Comparison of ENCODE assay signal across 8 mouse cellular contexts in the genomic region with DNA sequence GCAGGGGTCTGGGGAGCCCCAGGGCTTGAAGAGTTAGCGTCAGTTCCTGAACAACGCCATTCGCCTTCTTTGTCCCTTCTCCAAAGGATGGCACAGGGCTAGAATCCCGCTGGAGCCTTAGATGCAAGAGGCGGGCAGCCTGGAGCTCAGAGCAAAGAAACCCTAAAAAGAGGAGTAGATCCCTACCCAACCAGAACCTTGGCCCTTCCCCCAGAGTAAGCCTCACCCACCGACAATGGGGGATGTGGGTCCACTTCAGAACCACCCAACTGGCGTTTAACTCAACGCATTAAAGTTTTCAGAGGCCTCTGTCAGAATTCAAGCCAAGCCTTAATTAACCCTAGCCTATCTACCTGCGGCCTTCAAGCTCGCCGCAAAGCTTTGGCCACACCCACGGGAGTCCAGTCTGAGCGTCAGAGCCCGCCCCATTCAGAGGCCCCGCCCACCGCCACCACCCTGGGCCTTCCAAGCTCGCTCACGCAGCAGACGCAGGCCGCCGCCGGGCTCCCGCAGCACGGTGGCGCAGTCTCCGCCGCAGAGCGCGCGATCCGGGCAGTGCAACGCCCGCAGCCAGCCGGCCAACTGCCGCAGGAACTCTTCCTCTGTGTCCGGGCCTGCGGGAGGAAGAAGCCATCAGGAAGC. TPM values are rescaled to one million over a fixed set of nuclear protein-coding genes. Genes with fewer than 3 reads are reported as not detected.
DNase-seq lines count a peak whose midpoint lies in the region; ATAC-seq and TF ChIP-seq lines count a peak whose summit lies in the region.

No protein-coding gene starts in this region.

- 6% methylated on average over 37 of the region's 37 CpGs for WGBS in embryonic facial prominence, embryonic 15.5 days
- WGBS in kidney, embryonic 14.5 days: 9% methylated on average over 34 of the region's 37 CpGs
- 16% methylated on average over 18 of the region's 37 CpGs for WGBS in limb, embryonic 14.5 days
- WGBS in midbrain, embryonic 16.5 days: 8% methylated on average over 35 of the region's 37 CpGs

- H3K9ac ChIP-seq in embryonic facial prominence, embryonic 15.5 days: peak overlapping the region; percentile 69
- peak overlapping the region; percentile 77 for H3K9ac ChIP-seq in kidney, embryonic 14.5 days (ENCODE audit: low read depth, low read length)
- peak overlapping the region; percentile 66 for H3K9ac ChIP-seq in limb, embryonic 14.5 days (ENCODE audit: low read depth, low read length, severe bottlenecking)
- peak overlapping the region; percentile 78 for H3K9ac ChIP-seq in midbrain, embryonic 16.5 days (ENCODE audit: low read depth, low read length)

- peaks cover 15% of the 10 kb centered on the region for H3K27me3 ChIP-seq in embryonic facial prominence, embryonic 15.5 days
- 0 out of 2 replicates have a peak, but pooled peaks cover 4% of the 10 kb centered on the region for H3K27me3 ChIP-seq in kidney, embryonic 14.5 days (ENCODE audit: control insufficient read depth, insufficient read depth, low read length)
- peaks cover 14% of the 10 kb centered on the region for H3K27me3 ChIP-seq in limb, embryonic 14.5 days (ENCODE audit: control insufficient read depth, insufficient read depth, low read length)
- peaks cover 4% of the 10 kb centered on the region for H3K27me3 ChIP-seq in midbrain, embryonic 16.5 days (ENCODE audit: control insufficient read depth, insufficient read depth, low read depth, low read length)

- peak; percentile 91 for DNase-seq in B cell, adult 2 months
- DNase-seq in heart, adult 9 months (ENCODE audit: low spot score in 2 of 2): peak; percentile 82 to 87
- peak; percentile 76 for DNase-seq in limb, embryonic 14.5 days (ENCODE audit: low spot score)
- DNase-seq in spleen, postnatal 36 days (ENCODE audit: low spot score in 2 of 2): peak; percentile 86 to 88

- peak overlapping the region; percentile 50 for H3K27ac ChIP-seq in bone marrow macrophage, adult 2 months (ENCODE audit: insufficient read depth, low read depth, low read length)
- peak overlapping the region; percentile 89 for H3K27ac ChIP-seq in embryonic facial prominence, embryonic 15.5 days (replicated peaks)
- peak overlapping the region; percentile 78 for H3K27ac ChIP-seq in kidney, embryonic 14.5 days (ENCODE audit: low read depth, low read length)
- peak overlapping the region; percentile 77 for H3K27ac ChIP-seq in limb, embryonic 14.5 days (replicated peaks; ENCODE audit: low read depth, low read length)
- H3K27ac ChIP-seq in midbrain, embryonic 16.5 days (ENCODE audit: low read length): peak overlapping the region; percentile 91

- 0 out of 2 replicates have a peak, but pooled peaks cover 5% of the 10 kb centered on the region for H3K36me3 ChIP-seq in embryonic facial prominence, embryonic 15.5 days
- H3K36me3 ChIP-seq in kidney, embryonic 14.5 days (ENCODE audit: control insufficient read depth, insufficient read depth, low read length): no peaks in the 10 kb centered on the region
- no peaks in the 10 kb centered on the region; the same call in 1 of the 2 replicates for H3K36me3 ChIP-seq in limb, embryonic 14.5 days (ENCODE audit: control insufficient read depth, insufficient read depth, low read length)
- H3K36me3 ChIP-seq in midbrain, embryonic 16.5 days (ENCODE audit: control insufficient read depth, insufficient read depth, low read length): no peaks in the 10 kb centered on the region

- peak overlapping the region; percentile 96 for H3K4me2 ChIP-seq in embryonic facial prominence, embryonic 15.5 days (replicated peaks)
- peak overlapping the region; percentile 98 for H3K4me2 ChIP-seq in kidney, embryonic 14.5 days (replicated peaks; ENCODE audit: low read depth, low read length)
- H3K4me2 ChIP-seq in limb, embryonic 14.5 days (replicated peaks; ENCODE audit: low read depth, low read length, severe bottlenecking): peak overlapping the region; percentile 96
- peak overlapping the region; percentile 92 for H3K4me2 ChIP-seq in midbrain, embryonic 16.5 days (ENCODE audit: low read length)

- ATAC-seq in embryonic facial prominence, embryonic 15.5 days (ENCODE audit: insufficient number of reproducible peaks, low FRiP score, low TSS enrichment, low read depth): peak; percentile 80
- ATAC-seq in kidney, embryonic 14.5 days (ENCODE audit: low FRiP score, low TSS enrichment): peak; percentile 87
- peak; percentile 89 for ATAC-seq in limb, embryonic 14.5 days (ENCODE audit: low FRiP score, low read depth)
- ATAC-seq in midbrain, embryonic 16.5 days: peak; percentile 92

- peaks cover 8% of the 10 kb centered on the region; the same call in 1 of the 2 replicates for H3K4me1 ChIP-seq in bone marrow macrophage, adult 2 months (ENCODE audit: control insufficient read depth, insufficient read depth, low read length)
- peaks cover 10% of the 10 kb centered on the region; the same call in 1 of the 2 replicates for H3K4me1 ChIP-seq in embryonic facial prominence, embryonic 15.5 days
- H3K4me1 ChIP-seq in kidney, embryonic 14.5 days (ENCODE audit: control insufficient read depth, insufficient read depth, low read length): no peaks in the 10 kb centered on the region
- peaks cover 6% of the 10 kb centered on the region for H3K4me1 ChIP-seq in limb, embryonic 14.5 days (ENCODE audit: control insufficient read depth, insufficient read depth, low read length)
- peaks cover 8% of the 10 kb centered on the region for H3K4me1 ChIP-seq in midbrain, embryonic 16.5 days (ENCODE audit: control insufficient read depth, insufficient read depth, low read length)

- H3K4me3 ChIP-seq in bone marrow macrophage, adult 2 months (ENCODE audit: insufficient read depth, low read length): peak overlapping the region; percentile 86
- peak overlapping the region; percentile 89 for H3K4me3 ChIP-seq in embryonic facial prominence, embryonic 15.5 days (replicated peaks)
- H3K4me3 ChIP-seq in kidney, embryonic 14.5 days (ENCODE audit: low read length): peak overlapping the region; percentile 88
- peak overlapping the region; percentile 75 for H3K4me3 ChIP-seq in limb, embryonic 14.5 days (replicated peaks; ENCODE audit: low read length)
- H3K4me3 ChIP-seq in midbrain, embryonic 16.5 days (ENCODE audit: low read depth, low read length): peak overlapping the region; percentile 81

- no peak for TF ChIP-seq CTCF in bone marrow macrophage, adult 2 months (IDR thresholded peaks at IDR 0.05; ENCODE audit: low read depth, low read length)

- no peaks in the 10 kb centered on the region for H3K9me3 ChIP-seq in embryonic facial prominence, embryonic 15.5 days (replicated peaks)
- no peaks in the 10 kb centered on the region for H3K9me3 ChIP-seq in kidney, embryonic 14.5 days (ENCODE audit: control insufficient read depth, low read length)
- no peaks in the 10 kb centered on the region for H3K9me3 ChIP-seq in limb, embryonic 14.5 days (ENCODE audit: control insufficient read depth, low read length)
- no peaks in the 10 kb centered on the region for H3K9me3 ChIP-seq in midbrain, embryonic 16.5 days (replicated peaks; ENCODE audit: control insufficient read depth, low read length, poor library complexity, severe bottlenecking)

- TF ChIP-seq POLR2A in bone marrow macrophage, adult 2 months (IDR thresholded peaks at IDR 0.05; ENCODE audit: borderline replicate concordance, low read depth, low read length): no peak; the same call in 1 of the 2 replicates
- TF ChIP-seq POLR2A in limb, embryonic 14.5 days (IDR thresholded peaks at IDR 0.05; ENCODE audit: borderline replicate concordance, extremely low read depth, insufficient read depth, insufficient read length): no peak

RNA-seq across cellular contexts. Expression of gene Fam98c, which starts 0.7 kb away (rescaled TPM):
- polyA plus RNA-seq in bone marrow macrophage, adult 2 months (2012; ENCODE audit: insufficient read depth, insufficient read length, missing spikeins): 30.1 and 32.3 TPM in 2 replicates
- 22.8 and 24.6 TPM in 2 replicates for polyA plus RNA-seq in embryonic facial prominence, embryonic 15.5 days (2015; fragmentation: Nextera tagmentation; extraction: Ambion mirVana)
- 12.2 and 13.9 TPM in 2 replicates for polyA plus RNA-seq in kidney, embryonic 14.5 days (2014; fragmentation: Nextera tagmentation; extraction: Ambion mirVana)
- 18.9 and 22.7 TPM in 2 replicates for polyA plus RNA-seq in limb, embryonic 14.5 days (2012; rRNA removed)
- polyA plus RNA-seq in limb, embryonic 14.5 days (2014; fragmentation: Nextera tagmentation; extraction: Ambion mirVana): 15.7 and 17.1 TPM in 2 replicates
- polyA plus RNA-seq in midbrain, embryonic 16.5 days (2015; fragmentation: Nextera tagmentation; extraction: Ambion mirVana): 23.7 and 28.3 TPM in 2 replicates

RNA-seq across cellular contexts. Expression of gene Ggn, which starts 14.7 kb away (rescaled TPM):
- 1.4 and 2.3 TPM in 2 replicates for polyA plus RNA-seq in bone marrow macrophage, adult 2 months (2012; ENCODE audit: insufficient read depth, insufficient read length, missing spikeins)
- 0.51 and 0.69 TPM in 2 replicates for polyA plus RNA-seq in embryonic facial prominence, embryonic 15.5 days (2015; fragmentation: Nextera tagmentation; extraction: Ambion mirVana)
- polyA plus RNA-seq in kidney, embryonic 14.5 days (2014; fragmentation: Nextera tagmentation; extraction: Ambion mirVana): 0.47 and 0.91 TPM in 2 replicates
- polyA plus RNA-seq in limb, embryonic 14.5 days (2012; rRNA removed): 0.91 and 1.4 TPM in 2 replicates
- 0.45 and 0.54 TPM in 2 replicates for polyA plus RNA-seq in limb, embryonic 14.5 days (2014; fragmentation: Nextera tagmentation; extraction: Ambion mirVana)
- 0.54 and 1.1 TPM in 2 replicates for polyA plus RNA-seq in midbrain, embryonic 16.5 days (2015; fragmentation: Nextera tagmentation; extraction: Ambion mirVana)

RNA-seq across cellular contexts. Expression of gene Spred3, which starts 14.9 kb away (rescaled TPM):
- polyA plus RNA-seq in bone marrow macrophage, adult 2 months (2012; ENCODE audit: insufficient read depth, insufficient read length, missing spikeins): 11.1 and 12.7 TPM in 2 replicates
- polyA plus RNA-seq in embryonic facial prominence, embryonic 15.5 days (2015; fragmentation: Nextera tagmentation; extraction: Ambion mirVana): 2.5 and 3.3 TPM in 2 replicates
- 6.0 and 6.4 TPM in 2 replicates for polyA plus RNA-seq in kidney, embryonic 14.5 days (2014; fragmentation: Nextera tagmentation; extraction: Ambion mirVana)
- 14.2 and 19.4 TPM in 2 replicates for polyA plus RNA-seq in limb, embryonic 14.5 days (2012; rRNA removed)
- 3.5 and 4.2 TPM in 2 replicates for polyA plus RNA-seq in limb, embryonic 14.5 days (2014; fragmentation: Nextera tagmentation; extraction: Ambion mirVana)
- 10.7 TPM in 2 replicates for polyA plus RNA-seq in midbrain, embryonic 16.5 days (2015; fragmentation: Nextera tagmentation; extraction: Ambion mirVana)

RNA-seq across cellular contexts. Expression of gene Rasgrp4, which starts 20.7 kb away (rescaled TPM):
- polyA plus RNA-seq in bone marrow macrophage, adult 2 months (2012; ENCODE audit: insufficient read depth, insufficient read length, missing spikeins): 91.6 and 97.2 TPM in 2 replicates
- polyA plus RNA-seq in embryonic facial prominence, embryonic 15.5 days (2015; fragmentation: Nextera tagmentation; extraction: Ambion mirVana): 0.63 and 0.95 TPM in 2 replicates
- polyA plus RNA-seq in kidney, embryonic 14.5 days (2014; fragmentation: Nextera tagmentation; extraction: Ambion mirVana): 0.68 and 1.1 TPM in 2 replicates
- 4.8 and 6.8 TPM in 2 replicates for polyA plus RNA-seq in limb, embryonic 14.5 days (2012; rRNA removed)
- 0.43 and 1.1 TPM in 2 replicates for polyA plus RNA-seq in limb, embryonic 14.5 days (2014; fragmentation: Nextera tagmentation; extraction: Ambion mirVana)
- 0.83 and 1.0 TPM in 2 replicates for polyA plus RNA-seq in midbrain, embryonic 16.5 days (2015; fragmentation: Nextera tagmentation; extraction: Ambion mirVana)

RNA-seq across cellular contexts. Expression of gene Psmd8, which starts 25.2 kb away (rescaled TPM):
- polyA plus RNA-seq in bone marrow macrophage, adult 2 months (2012; ENCODE audit: insufficient read depth, insufficient read length, missing spikeins): 207 and 217 TPM in 2 replicates
- polyA plus RNA-seq in embryonic facial prominence, embryonic 15.5 days (2015; fragmentation: Nextera tagmentation; extraction: Ambion mirVana): 259 and 275 TPM in 2 replicates
- 281 and 283 TPM in 2 replicates for polyA plus RNA-seq in kidney, embryonic 14.5 days (2014; fragmentation: Nextera tagmentation; extraction: Ambion mirVana)
- 216 and 233 TPM in 2 replicates for polyA plus RNA-seq in limb, embryonic 14.5 days (2012; rRNA removed)
- 264 and 268 TPM in 2 replicates for polyA plus RNA-seq in limb, embryonic 14.5 days (2014; fragmentation: Nextera tagmentation; extraction: Ambion mirVana)
- 287 TPM in 2 replicates for polyA plus RNA-seq in midbrain, embryonic 16.5 days (2015; fragmentation: Nextera tagmentation; extraction: Ambion mirVana)

Comparison
In these comparisons a context has a peak if more than half of its experiments do, and no peak if none do; other contexts are left out.
1. Peak in every context shown above with its lines: DNase-seq, ATAC-seq, H3K4me3 ChIP-seq and H3K27ac ChIP-seq.